Mouse (Mus musculus) midbrain, embryonic 14.5 days (tissue): Measurements from ENCODE around the gene Cbx4. TPM values are rescaled to one million over a fixed set of nuclear protein-coding genes. Genes with fewer than 3 reads are reported as not detected.
A peak's percentile ranks its signal among the peaks of the same experiment; 100 is the strongest.

ENCODE experiments used
- ATAC-seq: fragments of 200-750 bp; cut with Nextera tagmentation; 2 replicates; pipeline ENCODE4 v1.8.0; 2017; ENCODE audit warnings: moderate number of reproducible peaks, moderate library complexity; ENCODE audit not compliant: low FRiP score, low TSS enrichment
- DNase-seq: peaks from one replicate; pipeline ENCODE4 v3.0.0-alpha.2; 2015
- H3K27ac ChIP-seq: fragments of 300-500 bp; sonication (generic); replicated peaks from 2 replicates; pipeline ENCODE4 v1.5.1; 2014; ENCODE audit warnings: mild to moderate bottlenecking, low read depth, low read length, moderate library complexity
- H3K27me3 ChIP-seq: fragments of 300-500 bp; sonication (generic); 2 replicates; pipeline ENCODE4 v1.6.1; 2014; ENCODE audit warnings: low read length, control low read depth, mixed read lengths; ENCODE audit not compliant: control insufficient read depth, insufficient read depth
- H3K36me3 ChIP-seq: fragments of 300-500 bp; sonication (generic); 2 replicates; pipeline ENCODE4 v1.6.1; 2014; ENCODE audit warnings: low read length, control low read depth; ENCODE audit not compliant: control insufficient read depth, insufficient read depth
- H3K4me1 ChIP-seq: fragments of 300-500 bp; sonication (generic); 2 replicates; pipeline ENCODE4 v1.6.1; 2014; ENCODE audit warnings: mild to moderate bottlenecking, antibody characterized with exemption, low read length, control low read depth; ENCODE audit not compliant: control insufficient read depth, insufficient read depth
- H3K4me2 ChIP-seq: fragments of 300-500 bp; sonication (generic); 2 replicates; pipeline ENCODE4 v1.6.1; 2014; ENCODE audit warnings: mild to moderate bottlenecking, low read length, moderate library complexity
- H3K4me3 ChIP-seq: fragments of 300-500 bp; sonication (generic); replicated peaks from 2 replicates; pipeline ENCODE4 v1.5.1; 2014; ENCODE audit warnings: low read depth, low read length
- H3K9ac ChIP-seq: fragments of 300-500 bp; sonication (generic); replicated peaks from 2 replicates; pipeline ENCODE4 v1.6.1; 2014; ENCODE audit warnings: mild to moderate bottlenecking, low read length, moderate library complexity
- H3K9me3 ChIP-seq: fragments of 300-500 bp; sonication (generic); 2 replicates; pipeline ENCODE4 v1.6.1; 2016; ENCODE audit warnings: low read length, control low read depth, mixed read lengths; ENCODE audit not compliant: control insufficient read depth
- WGBS: fragments of 180-500 bp; shearing (Covaris S2); extraction: QIAGEN DNeasy Blood & Tissue Kit; methylation state at CpG from one replicate; pipeline ENCODE4 v1.1.7; 2014; 5-methylcytosine and 5-hydroxymethylcytosine counted together
- polyA plus RNA-seq: library from polyadenylated mRNA; unstranded; fragments of >200 nt; fragmentation: Nextera tagmentation; extraction: Ambion mirVana; gene quantifications from 2 replicates; pipeline ENCODE4 v1.2.1, GENCODE M21; 2014

Gene Cbx4
- polyA plus RNA-seq, 1 experiment from 2014 or later: 19.3 TPM

DNA sequence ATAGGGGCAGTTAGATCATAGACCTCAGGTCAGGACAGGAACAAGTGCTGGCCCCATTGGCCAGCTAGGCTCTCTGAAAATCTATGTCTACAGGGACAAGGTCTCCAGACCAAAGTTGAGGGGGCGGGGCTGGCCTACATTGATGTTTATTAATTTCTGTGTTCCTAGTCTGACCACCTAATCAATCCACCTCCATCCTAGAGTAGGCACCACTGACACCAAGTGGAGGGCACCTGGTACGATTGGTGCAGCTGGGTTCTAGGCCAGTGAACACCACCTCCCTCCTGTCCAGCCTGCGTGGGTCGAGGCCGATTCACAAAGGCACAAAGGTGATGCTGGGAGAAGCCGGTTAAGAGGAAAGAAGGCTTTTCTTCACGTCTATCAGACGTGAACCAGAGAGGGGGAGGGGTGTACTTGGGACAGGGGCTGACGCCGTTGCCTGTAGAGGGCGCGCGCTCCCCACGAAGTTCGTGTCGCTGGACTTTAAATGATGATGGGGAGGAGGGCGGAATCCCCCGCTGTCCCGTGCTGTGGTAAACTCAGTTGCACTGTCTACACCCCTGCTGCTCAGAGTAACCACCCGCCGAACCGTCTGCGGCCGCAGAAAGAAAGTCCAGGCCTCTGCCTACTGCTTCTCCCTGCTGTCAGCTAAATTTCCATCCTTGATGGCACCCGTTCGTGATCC lies 52.0 kb downstream of the Cbx4 start:
- Histone ChIP-seq H3K9me3 (no peaks in the 10 kb centered on the region), H3K27me3 (peaks cover 46% of the 10 kb centered on the region), H3K4me1 (peaks cover 37% of the 10 kb centered on the region), H3K4me2 (peak overlapping the region; percentile 41), H3K4me3 (peak overlapping the region; percentile 19; the same call in 1 of the 2 replicates), H3K27ac (no peak overlapping the region), H3K9ac (no peak overlapping the region), H3K36me3 (peaks cover 30% of the 10 kb centered on the region)
- ATAC-seq (peak; percentile 57), DNase-seq (peak; percentile 92)
- WGBS: 1% methylated on average over 26 of the region's 26 CpGs

Other genes starting within 250 kb of the Cbx4 start
- 31.7 and 41.9 TPM in 2 replicates for gene Rbfox3, start 174.6 kb downstream of the Cbx4 start, polyA plus RNA-seq
- gene Enpp7, start 98.0 kb downstream of the Cbx4 start, polyA plus RNA-seq: not detected in 2 replicates
- gene Cbx2, start 63.3 kb downstream of the Cbx4 start, polyA plus RNA-seq: 15.6 and 20.7 TPM in 2 replicates
- gene Cbx8, start 45.3 kb downstream of the Cbx4 start, polyA plus RNA-seq: 11.5 and 12.4 TPM in 2 replicates
- 36.1 and 41.1 TPM in 2 replicates for gene Tbc1d16, start 142.3 kb upstream of the Cbx4 start, polyA plus RNA-seq
- 12.2 and 13.3 TPM in 2 replicates for gene Ccdc40, start 142.4 kb upstream of the Cbx4 start, polyA plus RNA-seq
- gene Gaa, start 181.7 kb upstream of the Cbx4 start, polyA plus RNA-seq: 58.6 and 67.2 TPM in 2 replicates
- gene Eif4a3, start 213.9 kb upstream of the Cbx4 start, polyA plus RNA-seq: 257 and 264 TPM in 2 replicates
- gene Card14, start 221.5 kb upstream of the Cbx4 start, polyA plus RNA-seq: 0.11 and 0.16 TPM in 2 replicates